Mouse (Mus musculus): ENCODE data around the gene Irs3. TPM values are rescaled to one million over a fixed set of nuclear protein-coding genes. Genes with fewer than 3 reads are reported as not detected.
A peak's percentile ranks its signal among the peaks of the same experiment; 100 is the strongest.

Gene Irs3
- polyA plus RNA-seq, 1 experiment, result 0.04 TPM

- Histone ChIP-seq H3K4me2 (ENCODE audit: low read depth) (peak overlapping the region; percentile 78), H3K79me2 (ENCODE audit: control insufficient read depth, insufficient read depth) (peaks cover 14% of the 10 kb centered on the region), H3K4me3 (no peak overlapping the region), H3K36me3 (ENCODE audit: control insufficient read depth, insufficient read depth) (no peaks in the 10 kb centered on the region), H3K27me3 (ENCODE audit: control insufficient read depth, insufficient read depth, insufficient read length) (no peaks in the 10 kb centered on the region), H3ac (ENCODE audit: control insufficient read depth, insufficient read length) (no peak overlapping the region)
- TF ChIP-seq CEBPB (IDR thresholded peaks at IDR 0.05; ENCODE audit: insufficient read depth, poor library complexity, severe bottlenecking) (no peak), TCF3 (IDR thresholded peaks at IDR 0.05; ENCODE audit: insufficient read length, low read depth) (no peak), REST (IDR thresholded peaks at IDR 0.05; ENCODE audit: insufficient read depth, insufficient read length) (no peak), SRF (IDR thresholded peaks at IDR 0.05; ENCODE audit: control insufficient read depth, insufficient read length, low read depth) (no peak), E2F4 (IDR thresholded peaks at IDR 0.05; ENCODE audit: insufficient read depth) (no peak), MYOD1 (IDR thresholded peaks at IDR 0.05; ENCODE audit: control insufficient read depth in 1 of 3, insufficient read length in 2 of 3, low read depth in 2 of 3) (no peak)
These were observed 24.7 kb upstream of the Irs3 start for GRCm38 (mm10) chr5:137670240-137670639.

DNA sequence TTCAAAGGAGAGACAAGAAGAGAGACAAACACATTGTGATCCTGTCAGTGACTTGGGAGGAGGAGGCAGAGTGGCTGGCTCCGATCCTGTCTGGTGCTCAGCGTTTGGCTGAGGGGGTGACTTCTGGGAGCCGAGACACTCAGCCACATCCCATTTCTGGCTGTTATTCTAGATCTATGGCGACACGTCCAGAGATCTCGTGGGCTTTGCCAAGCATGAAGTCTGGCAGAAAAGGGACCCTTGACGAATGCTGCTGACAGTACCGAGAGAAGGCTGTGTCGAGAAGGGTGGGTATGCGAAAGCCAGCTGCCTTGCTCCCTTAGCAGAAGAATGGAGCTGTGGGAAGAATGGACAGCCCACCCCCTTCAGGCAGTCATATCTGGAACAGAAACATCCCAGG is 23.5 kb upstream of the Irs3 start:
- Histone ChIP-seq H3ac (ENCODE audit: control insufficient read depth, insufficient read length) (no peak overlapping the region), H3K79me2 (ENCODE audit: control insufficient read depth, insufficient read depth) (peaks cover 14% of the 10 kb centered on the region), H3K4me3 (no peak overlapping the region), H3K27me3 (ENCODE audit: control insufficient read depth, insufficient read depth, insufficient read length) (no peaks in the 10 kb centered on the region), H3K36me3 (ENCODE audit: control insufficient read depth, insufficient read depth) (no peaks in the 10 kb centered on the region), H3K4me2 (ENCODE audit: low read depth) (no peak overlapping the region)
- TF ChIP-seq TCF3 (IDR thresholded peaks at IDR 0.05; ENCODE audit: insufficient read length, low read depth) (no peak), POLR2A (IDR thresholded peaks at IDR 0.05; ENCODE audit: insufficient read length, low read depth) (no peak), MYOD1 (IDR thresholded peaks at IDR 0.05; ENCODE audit: control insufficient read depth in 1 of 3, insufficient read length in 2 of 3, low read depth in 2 of 3) (no peak), SRF (IDR thresholded peaks at IDR 0.05; ENCODE audit: control insufficient read depth, insufficient read length, low read depth) (no peak), TCF12 (IDR thresholded peaks at IDR 0.05; ENCODE audit: insufficient read depth, poor library complexity, severe bottlenecking) (no peak), CEBPB (IDR thresholded peaks at IDR 0.05; ENCODE audit: insufficient read depth, poor library complexity, severe bottlenecking) (no peak), MYOG (IDR thresholded peaks at IDR 0.05; ENCODE audit: control insufficient read depth in 1 of 3, insufficient read depth in 1 of 3, insufficient read length in 2 of 3, low read depth in 2 of 3) (no peak), MAX (IDR thresholded peaks at IDR 0.05; ENCODE audit: low read depth) (no peak), REST (IDR thresholded peaks at IDR 0.05; ENCODE audit: insufficient read depth, insufficient read length) (no peak), POLR2AphosphoS2 (IDR thresholded peaks at IDR 0.05; ENCODE audit: insufficient read length, low read depth) (no peak), USF1 (IDR thresholded peaks at IDR 0.05; ENCODE audit: low read depth) (no peak)

GRCm38 (mm10) chr5:137663057-137663456 is 17.5 kb upstream of the Irs3 start:
- TF ChIP-seq TCF3 (IDR thresholded peaks at IDR 0.05; ENCODE audit: insufficient read length, low read depth) (no peak), E2F4 (IDR thresholded peaks at IDR 0.05; ENCODE audit: insufficient read depth) (no peak), SRF (IDR thresholded peaks at IDR 0.05; ENCODE audit: control insufficient read depth, insufficient read length, low read depth) (no peak), REST (IDR thresholded peaks at IDR 0.05; ENCODE audit: insufficient read depth, insufficient read length) (no peak), MYOG (IDR thresholded peaks at IDR 0.05; ENCODE audit: control insufficient read depth in 1 of 3, insufficient read depth in 1 of 3, insufficient read length in 2 of 3, low read depth in 2 of 3) (no peak), POLR2AphosphoS2 (IDR thresholded peaks at IDR 0.05; ENCODE audit: insufficient read length, low read depth) (no peak), MYOD1 (IDR thresholded peaks at IDR 0.05; ENCODE audit: control insufficient read depth in 1 of 3, insufficient read length in 2 of 3, low read depth in 2 of 3) (no peak), USF1 (IDR thresholded peaks at IDR 0.05; ENCODE audit: low read depth) (no peak), CEBPB (IDR thresholded peaks at IDR 0.05; ENCODE audit: insufficient read depth, poor library complexity, severe bottlenecking) (no peak), TCF12 (IDR thresholded peaks at IDR 0.05; ENCODE audit: insufficient read depth, poor library complexity, severe bottlenecking) (no peak), POLR2A (IDR thresholded peaks at IDR 0.05; ENCODE audit: insufficient read length, low read depth) (no peak), MAX (IDR thresholded peaks at IDR 0.05; ENCODE audit: low read depth) (no peak)
- no peak overlapping the region for H3K4me3 ChIP-seq
- no peak overlapping the region for H3ac ChIP-seq (ENCODE audit: control insufficient read depth, insufficient read length)
- no peaks in the 10 kb centered on the region for H3K79me2 ChIP-seq (ENCODE audit: control insufficient read depth, insufficient read depth)
- no peaks in the 10 kb centered on the region for H3K27me3 ChIP-seq (ENCODE audit: control insufficient read depth, insufficient read depth, insufficient read length)
- no peak overlapping the region for H3K4me2 ChIP-seq (ENCODE audit: low read depth)
- no peaks in the 10 kb centered on the region for H3K36me3 ChIP-seq (ENCODE audit: control insufficient read depth, insufficient read depth)

DNA sequence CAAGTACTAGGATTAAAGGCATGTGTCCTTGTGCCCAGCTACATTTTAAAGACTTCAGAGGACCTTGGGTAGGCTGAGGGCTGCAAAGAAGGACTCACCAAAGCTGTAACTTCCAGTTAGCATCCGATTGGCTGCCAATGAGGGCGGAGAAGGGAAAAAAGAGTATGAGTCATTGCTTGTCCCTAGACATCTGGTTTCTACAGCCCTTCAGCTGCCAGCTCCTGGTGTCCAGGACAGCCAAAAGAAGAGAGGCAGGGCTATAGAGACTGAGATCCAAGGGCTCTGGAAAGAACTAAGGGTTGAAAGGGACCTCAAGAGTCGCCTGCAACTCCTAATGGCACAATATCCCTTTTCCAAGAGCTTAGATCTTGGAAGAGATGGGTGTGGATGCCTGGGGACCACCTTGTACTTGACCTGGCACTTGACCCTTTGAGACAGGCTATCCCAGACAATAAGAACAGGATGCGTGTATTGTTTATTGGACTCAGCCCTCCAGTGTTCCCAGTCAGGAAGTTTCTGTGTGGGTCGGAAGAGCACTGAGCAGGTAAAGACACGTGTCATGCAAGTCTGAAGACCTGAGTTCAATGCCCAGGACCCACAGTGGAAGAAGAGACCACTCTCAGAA is 14.7 kb upstream of the Irs3 start:
- Histone ChIP-seq H3K4me3 (no peak overlapping the region), H3K27me3 (ENCODE audit: control insufficient read depth, insufficient read depth, insufficient read length) (no peaks in the 10 kb centered on the region), H3K4me2 (ENCODE audit: low read depth) (no peak overlapping the region), H3K36me3 (ENCODE audit: control insufficient read depth, insufficient read depth) (no peaks in the 10 kb centered on the region), H3K79me2 (ENCODE audit: control insufficient read depth, insufficient read depth) (no peaks in the 10 kb centered on the region), H3ac (ENCODE audit: control insufficient read depth, insufficient read length) (no peak overlapping the region)
- TF ChIP-seq MYOG (IDR thresholded peaks at IDR 0.05; ENCODE audit: control insufficient read depth in 1 of 3, insufficient read depth in 1 of 3, insufficient read length in 2 of 3, low read depth in 2 of 3) (peak in 1 of 3 experiments; percentile 29), TCF3 (IDR thresholded peaks at IDR 0.05; ENCODE audit: insufficient read length, low read depth) (no peak)

DNA sequence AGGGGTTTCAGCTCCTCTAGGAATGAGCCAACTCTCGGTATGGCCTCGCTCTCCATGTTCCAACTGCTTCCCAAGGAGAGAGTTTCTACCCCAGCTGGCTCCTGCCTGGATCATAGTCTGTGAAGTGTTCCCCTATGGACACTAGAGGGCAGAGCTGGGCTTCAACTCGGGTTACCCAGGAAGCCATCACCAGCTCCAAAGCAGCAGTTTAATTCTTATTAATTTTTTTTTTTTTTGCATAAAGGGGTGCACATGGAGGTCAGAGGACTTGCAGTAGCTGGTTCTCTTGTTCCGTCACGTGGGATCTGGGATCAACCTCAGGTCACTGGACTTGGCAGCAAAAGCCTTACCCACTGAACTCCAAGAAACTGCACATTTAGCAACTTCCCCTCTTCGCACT is 11.5 kb upstream of the Irs3 start:
- Histone ChIP-seq H3K36me3 (ENCODE audit: control insufficient read depth, insufficient read depth) (no peaks in the 10 kb centered on the region), H3K4me2 (ENCODE audit: low read depth) (no peak overlapping the region), H3ac (ENCODE audit: control insufficient read depth, insufficient read length) (no peak overlapping the region), H3K4me3 (no peak overlapping the region), H3K79me2 (ENCODE audit: control insufficient read depth, insufficient read depth) (no peaks in the 10 kb centered on the region), H3K27me3 (ENCODE audit: control insufficient read depth, insufficient read depth, insufficient read length) (no peaks in the 10 kb centered on the region)
- TF ChIP-seq E2F4 (IDR thresholded peaks at IDR 0.05; ENCODE audit: insufficient read depth) (no peak), TCF3 (IDR thresholded peaks at IDR 0.05; ENCODE audit: insufficient read length, low read depth) (no peak), MAX (IDR thresholded peaks at IDR 0.05; ENCODE audit: low read depth) (no peak), POLR2AphosphoS2 (IDR thresholded peaks at IDR 0.05; ENCODE audit: insufficient read length, low read depth) (no peak), USF1 (IDR thresholded peaks at IDR 0.05; ENCODE audit: low read depth) (no peak), SRF (IDR thresholded peaks at IDR 0.05; ENCODE audit: control insufficient read depth, insufficient read length, low read depth) (no peak), CEBPB (IDR thresholded peaks at IDR 0.05; ENCODE audit: insufficient read depth, poor library complexity, severe bottlenecking) (no peak), POLR2A (IDR thresholded peaks at IDR 0.05; ENCODE audit: insufficient read length, low read depth) (no peak), MYOD1 (IDR thresholded peaks at IDR 0.05; ENCODE audit: control insufficient read depth in 1 of 3, insufficient read length in 2 of 3, low read depth in 2 of 3) (no peak), TCF12 (IDR thresholded peaks at IDR 0.05; ENCODE audit: insufficient read depth, poor library complexity, severe bottlenecking) (no peak), MYOG (IDR thresholded peaks at IDR 0.05; ENCODE audit: control insufficient read depth in 1 of 3, insufficient read depth in 1 of 3, insufficient read length in 2 of 3, low read depth in 2 of 3) (no peak), REST (IDR thresholded peaks at IDR 0.05; ENCODE audit: insufficient read depth, insufficient read length) (no peak)

All from myocyte (in vitro differentiated cells).